Comparison of ENCODE assay signal across 19 mouse cellular contexts in the genomic region with DNA sequence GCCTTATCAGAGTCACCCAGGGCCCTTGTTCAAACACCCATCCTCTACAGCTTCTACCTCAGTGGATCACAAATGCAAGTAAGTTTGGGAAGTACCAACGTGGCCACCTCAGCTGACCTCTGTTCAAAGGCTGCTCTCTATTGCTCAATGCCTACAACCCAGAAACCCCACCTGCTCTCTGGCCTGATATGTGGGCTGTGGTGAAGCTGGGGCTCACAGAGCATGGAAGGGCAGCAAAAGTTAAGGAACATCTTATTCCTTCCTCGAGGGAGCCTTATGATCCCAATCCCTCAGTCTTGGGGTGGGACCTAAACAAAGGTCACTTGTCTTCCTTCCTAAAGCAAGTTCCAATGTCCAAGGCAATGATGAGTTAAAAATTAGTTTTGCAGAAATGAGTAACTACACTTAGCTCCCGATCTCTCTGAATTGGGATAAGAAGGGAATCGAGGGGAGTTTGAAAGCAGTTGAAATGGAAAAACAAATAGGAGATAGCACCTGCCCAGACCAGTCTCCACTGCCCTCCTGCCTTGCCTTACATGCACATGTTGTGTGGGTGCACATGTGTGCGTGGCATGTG. TPM values are rescaled to one million over a fixed set of nuclear protein-coding genes. Genes with fewer than 3 reads are reported as not detected.
DNase-seq lines count a peak whose midpoint lies in the region; ATAC-seq lines count a peak whose summit lies in the region.
"Had no signal": no experiment of that assay in that cellular context is flagged by ENCODE, and none has a peak within 500 bp of the region (broad histone marks: within the 10 kb centered on the region; RNA-seq: fewer than 3 reads in every experiment).

No protein-coding gene starts in this region.

- peaks cover 41% of the 10 kb centered on the region for H3K4me1 ChIP-seq in heart, embryonic 12.5 days (replicated peaks)
- peaks cover 27% of the 10 kb centered on the region; the same call in 1 of the 2 replicates for H3K4me1 ChIP-seq in intestine, embryonic 15.5 days (replicated peaks)
- peaks cover 30% of the 10 kb centered on the region for H3K4me1 ChIP-seq in kidney, embryonic 15.5 days
- H3K4me1 ChIP-seq in limb, embryonic 10.5 days, result peaks cover 30% of the 10 kb centered on the region
- peaks cover 6% of the 10 kb centered on the region for H3K4me1 ChIP-seq in hindbrain, embryonic 13.5 days (replicated peaks)
- H3K4me1 ChIP-seq: forebrain, embryonic 12.5 days; midbrain, embryonic 12.5 days had no signal

- no peak for ATAC-seq in heart, embryonic 12.5 days (ENCODE audit: insufficient number of reproducible peaks, low FRiP score)
- peak; percentile 79 for ATAC-seq in intestine, embryonic 15.5 days
- no peak for ATAC-seq in kidney, embryonic 15.5 days (replicated peaks; ENCODE audit: low FRiP score)
- no peak for ATAC-seq in hindbrain, embryonic 13.5 days (ENCODE audit: low FRiP score)

- H3K4me3 ChIP-seq in heart, embryonic 12.5 days, result no peak overlapping the region
- no peak overlapping the region for H3K4me3 ChIP-seq in intestine, embryonic 15.5 days (replicated peaks)
- no peak overlapping the region for H3K4me3 ChIP-seq in kidney, embryonic 15.5 days (replicated peaks)
- no peak overlapping the region for H3K4me3 ChIP-seq in limb, embryonic 10.5 days
- H3K4me3 ChIP-seq in hindbrain, embryonic 13.5 days, result no peak overlapping the region
- H3K4me3 ChIP-seq: embryonic facial prominence, embryonic 10.5 days; forebrain, embryonic 12.5 days; hindbrain, embryonic 10.5 days; layer of hippocampus, adult 2 months; midbrain, embryonic 12.5 days; neural tube, embryonic 12.5 days had no signal

- no peak overlapping the region for H3K9ac ChIP-seq in heart, embryonic 12.5 days
- H3K9ac ChIP-seq in intestine, embryonic 15.5 days, result no peak overlapping the region
- no peak overlapping the region for H3K9ac ChIP-seq in kidney, embryonic 15.5 days
- no peak overlapping the region for H3K9ac ChIP-seq in hindbrain, embryonic 13.5 days
- H3K9ac ChIP-seq: forebrain, embryonic 12.5 days; midbrain, embryonic 12.5 days; neural tube, embryonic 12.5 days had no signal

- H3K4me2 ChIP-seq in heart, embryonic 12.5 days, result no peak overlapping the region
- no peak overlapping the region for H3K4me2 ChIP-seq in intestine, embryonic 15.5 days (replicated peaks)
- no peak overlapping the region for H3K4me2 ChIP-seq in kidney, embryonic 15.5 days
- no peak overlapping the region for H3K4me2 ChIP-seq in hindbrain, embryonic 13.5 days
- H3K4me2 ChIP-seq: forebrain, embryonic 12.5 days; midbrain, embryonic 12.5 days; neural tube, embryonic 12.5 days had no signal

- DNase-seq in heart, adult 11 months, result no peak
- no peak for DNase-seq in limb, embryonic 10.5 days (ENCODE audit: low spot score)
- no peak for DNase-seq in thymus, postnatal 36 days
- no peak for DNase-seq in spleen, postnatal 10 days (ENCODE audit: low spot score in 2 of 2)
- DNase-seq: adrenal gland, postnatal 36 days; cerebellum, adult 18-20 months; gastrocnemius, postnatal 14 days; layer of hippocampus, postnatal 36 days had no signal

- no peaks in the 10 kb centered on the region for H3K9me3 ChIP-seq in heart, embryonic 12.5 days (replicated peaks)
- H3K9me3 ChIP-seq in intestine, embryonic 15.5 days, result no peaks in the 10 kb centered on the region
- no peaks in the 10 kb centered on the region for H3K9me3 ChIP-seq in kidney, embryonic 15.5 days (replicated peaks)
- no peaks in the 10 kb centered on the region for H3K9me3 ChIP-seq in limb, embryonic 10.5 days (replicated peaks)
- no peaks in the 10 kb centered on the region for H3K9me3 ChIP-seq in hindbrain, embryonic 13.5 days
- H3K9me3 ChIP-seq: embryonic facial prominence, embryonic 10.5 days; forebrain, embryonic 12.5 days; G1E; hindbrain, embryonic 10.5 days; midbrain, embryonic 12.5 days; neural tube, embryonic 12.5 days had no signal

- H3K36me3 ChIP-seq in heart, embryonic 12.5 days, result no peaks in the 10 kb centered on the region
- H3K36me3 ChIP-seq in intestine, embryonic 15.5 days, result no peaks in the 10 kb centered on the region
- no peaks in the 10 kb centered on the region for H3K36me3 ChIP-seq in kidney, embryonic 15.5 days
- no peaks in the 10 kb centered on the region for H3K36me3 ChIP-seq in limb, embryonic 10.5 days
- no peaks in the 10 kb centered on the region for H3K36me3 ChIP-seq in hindbrain, embryonic 13.5 days
- H3K36me3 ChIP-seq: embryonic facial prominence, embryonic 10.5 days; forebrain, embryonic 12.5 days; G1E; hindbrain, embryonic 10.5 days; midbrain, embryonic 12.5 days; neural tube, embryonic 12.5 days had no signal

- WGBS in heart, embryonic 12.5 days, result 78% methylated on average over 5 of the region's 5 CpGs
- 70% methylated on average over 5 of the region's 5 CpGs for WGBS in intestine, embryonic 15.5 days
- 81% methylated on average over 5 of the region's 5 CpGs for WGBS in kidney, embryonic 15.5 days
- WGBS in limb, embryonic 10.5 days, result 94% methylated on average over 5 of the region's 5 CpGs
- 90% methylated on average over 5 of the region's 5 CpGs for WGBS in hindbrain, embryonic 13.5 days

- peak overlapping the region; percentile 88 for H3K27ac ChIP-seq in heart, embryonic 12.5 days (ENCODE audit: poor library complexity, severe bottlenecking)
- 0 out of 2 replicates have a peak overlapping the region, but pooled peaks have one; percentile 11 for H3K27ac ChIP-seq in intestine, embryonic 15.5 days
- peak overlapping the region; percentile 67 for H3K27ac ChIP-seq in kidney, embryonic 15.5 days
- 0 out of 2 replicates have a peak overlapping the region, but pooled peaks have one; percentile 3 for H3K27ac ChIP-seq in limb, embryonic 10.5 days
- H3K27ac ChIP-seq in hindbrain, embryonic 13.5 days, result no peak overlapping the region
- H3K27ac ChIP-seq: forebrain, embryonic 12.5 days; hindbrain, embryonic 10.5 days; layer of hippocampus, adult 2 months; midbrain, embryonic 12.5 days; neural tube, embryonic 12.5 days had no signal

- H3K27me3 ChIP-seq in heart, embryonic 12.5 days (replicated peaks), result no peaks in the 10 kb centered on the region
- H3K27me3 ChIP-seq in intestine, embryonic 15.5 days (replicated peaks), result no peaks in the 10 kb centered on the region
- H3K27me3 ChIP-seq in kidney, embryonic 15.5 days, result no peaks in the 10 kb centered on the region
- H3K27me3 ChIP-seq in limb, embryonic 10.5 days (ENCODE audit: low read depth, poor library complexity, severe bottlenecking), result no peaks in the 10 kb centered on the region
- H3K27me3 ChIP-seq in hindbrain, embryonic 13.5 days, result no peaks in the 10 kb centered on the region
- H3K27me3 ChIP-seq: forebrain, embryonic 12.5 days; midbrain, embryonic 12.5 days; neural tube, embryonic 12.5 days had no signal

RNA-seq across cellular contexts. Expression of gene Slc22a1, which starts 4.5 kb away (rescaled TPM):
- 4.0 and 4.7 TPM in 2 replicates for polyA plus RNA-seq in heart, embryonic 12.5 days (2016; fragmentation: Nextera tagmentation; extraction: Ambion mirVana)
- 0.40 and 0.51 TPM in 2 replicates for polyA plus RNA-seq in intestine, embryonic 15.5 days (2015; fragmentation: Nextera tagmentation; extraction: Ambion mirVana)
- polyA plus RNA-seq in kidney, embryonic 15.5 days (2015; fragmentation: Nextera tagmentation; extraction: Ambion mirVana), result 6.8 and 6.9 TPM in 2 replicates
- polyA plus RNA-seq in limb, embryonic 10.5 days (2016; fragmentation: Nextera tagmentation; extraction: Ambion mirVana), result not detected in 2 replicates
- not detected in 2 replicates for polyA plus RNA-seq in hindbrain, embryonic 13.5 days (2015; fragmentation: Nextera tagmentation; extraction: Ambion mirVana)
- polyA plus RNA-seq: embryonic facial prominence, embryonic 10.5 days; hindbrain, embryonic 10.5 days; midbrain, embryonic 12.5 days; neural tube, embryonic 12.5 days had no signal
